Mouse (Mus musculus) frontal cortex, postnatal 25 days (tissue): ENCODE results near the gene Sun1.

Experiments
- DNase-seq, 2 experiments: peaks; one replicate each; pipeline ENCODE4 v3.0.0; 2022; ENCODE audit warnings: low spot score in 2 of 2

Gene Sun1

DNA sequence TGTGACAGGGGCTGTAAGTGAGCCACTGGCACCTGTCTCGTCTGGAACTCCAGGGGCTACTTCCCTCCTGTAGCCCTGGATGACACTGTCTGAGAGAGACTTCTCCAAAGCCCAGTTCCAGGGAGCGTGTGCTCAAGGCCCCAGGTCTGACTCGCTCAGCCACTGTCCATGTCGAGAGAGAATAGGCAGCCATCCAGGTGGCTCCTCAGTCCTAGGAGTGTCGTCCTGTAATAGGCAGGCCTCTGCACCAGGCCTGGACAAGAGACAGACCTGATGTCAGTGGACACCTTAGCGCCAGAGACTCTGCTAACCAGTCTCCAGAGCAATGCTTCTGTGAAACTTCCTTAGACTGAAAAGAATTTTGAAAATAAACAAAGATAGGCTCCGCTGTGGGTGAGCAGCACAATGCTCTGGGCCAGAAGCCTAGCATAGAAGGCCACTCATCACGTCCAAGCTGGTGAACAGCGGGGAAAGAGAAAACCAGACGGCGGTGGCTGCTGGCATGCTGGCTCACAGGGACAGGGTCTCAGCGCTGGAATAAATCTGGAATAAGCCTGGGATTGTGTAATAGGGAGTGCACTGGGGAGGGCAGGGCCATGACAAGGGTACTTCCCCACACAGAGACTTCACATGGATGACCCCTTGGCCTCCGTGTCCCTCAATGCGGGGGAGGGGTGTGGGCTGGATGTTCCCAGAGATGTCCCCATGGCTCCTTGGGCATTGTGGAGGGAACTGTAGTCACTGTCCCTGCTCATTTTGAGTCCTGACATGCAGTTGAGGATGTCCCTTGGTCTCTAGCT lies 85.9 kb downstream of the Sun1 start:
- no peak for DNase-seq

DNA sequence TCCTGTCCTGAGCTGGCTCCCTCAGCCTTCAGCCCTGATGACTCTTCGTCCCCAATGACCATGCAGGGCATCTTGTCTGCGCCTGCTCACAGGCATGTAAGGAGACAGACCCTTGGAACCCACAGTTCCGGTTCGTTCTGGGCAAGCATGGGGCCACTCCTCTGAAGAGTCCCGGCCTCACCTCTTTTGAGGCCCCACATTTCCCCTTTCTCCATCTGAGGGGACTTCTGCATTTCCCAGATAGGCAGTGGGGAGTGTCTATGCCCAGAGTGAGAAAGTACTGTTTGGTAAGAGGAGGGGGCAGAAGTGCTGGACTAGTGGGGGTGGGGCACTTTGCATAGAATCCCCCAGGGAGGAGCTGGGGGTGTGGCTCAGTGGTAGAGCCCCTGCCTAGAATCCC lies 86.7 kb downstream of the Sun1 start:
- no peak for DNase-seq

DNA sequence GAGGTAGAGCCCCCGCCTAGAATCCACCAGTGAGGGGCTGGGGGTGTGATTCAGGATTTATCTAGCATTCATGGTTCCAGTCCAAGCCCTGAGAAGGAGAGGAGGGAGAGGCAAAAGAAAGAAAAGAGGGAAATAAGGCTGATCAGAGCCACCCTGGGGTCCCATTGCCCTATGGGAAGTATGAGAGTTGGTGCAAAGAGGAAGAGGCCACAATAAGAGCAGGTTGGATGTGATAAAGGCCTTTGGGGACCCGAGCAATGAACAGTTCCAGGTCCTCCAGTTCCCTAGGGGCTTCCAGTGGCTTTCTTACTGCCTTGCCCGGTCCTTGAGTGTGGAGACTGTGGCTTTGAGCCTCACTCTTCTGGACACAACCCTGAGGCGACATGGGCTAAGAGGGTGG lies 87.3 kb downstream of the Sun1 start:
- no peak for DNase-seq

DNA sequence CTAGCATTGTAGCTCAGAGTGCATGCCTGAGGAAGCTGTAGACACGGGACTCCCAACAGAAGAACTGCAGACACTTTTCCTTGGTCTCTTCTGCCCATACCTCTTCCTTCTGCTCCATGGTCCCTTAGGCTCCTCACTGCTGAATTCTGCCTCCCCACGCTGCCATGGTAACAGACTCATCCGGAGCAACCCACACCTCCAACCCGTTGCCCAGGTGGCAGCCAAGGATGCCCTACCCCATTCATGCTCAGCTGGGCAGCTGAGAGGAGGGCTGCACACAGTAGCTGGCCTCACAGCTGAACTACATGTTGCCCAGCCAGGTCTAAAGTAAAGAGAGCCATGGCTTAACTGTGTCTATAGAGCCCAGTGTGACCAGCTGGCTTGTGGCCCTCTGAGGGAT lies 88.2 kb downstream of the Sun1 start:
- no peak for DNase-seq

DNA sequence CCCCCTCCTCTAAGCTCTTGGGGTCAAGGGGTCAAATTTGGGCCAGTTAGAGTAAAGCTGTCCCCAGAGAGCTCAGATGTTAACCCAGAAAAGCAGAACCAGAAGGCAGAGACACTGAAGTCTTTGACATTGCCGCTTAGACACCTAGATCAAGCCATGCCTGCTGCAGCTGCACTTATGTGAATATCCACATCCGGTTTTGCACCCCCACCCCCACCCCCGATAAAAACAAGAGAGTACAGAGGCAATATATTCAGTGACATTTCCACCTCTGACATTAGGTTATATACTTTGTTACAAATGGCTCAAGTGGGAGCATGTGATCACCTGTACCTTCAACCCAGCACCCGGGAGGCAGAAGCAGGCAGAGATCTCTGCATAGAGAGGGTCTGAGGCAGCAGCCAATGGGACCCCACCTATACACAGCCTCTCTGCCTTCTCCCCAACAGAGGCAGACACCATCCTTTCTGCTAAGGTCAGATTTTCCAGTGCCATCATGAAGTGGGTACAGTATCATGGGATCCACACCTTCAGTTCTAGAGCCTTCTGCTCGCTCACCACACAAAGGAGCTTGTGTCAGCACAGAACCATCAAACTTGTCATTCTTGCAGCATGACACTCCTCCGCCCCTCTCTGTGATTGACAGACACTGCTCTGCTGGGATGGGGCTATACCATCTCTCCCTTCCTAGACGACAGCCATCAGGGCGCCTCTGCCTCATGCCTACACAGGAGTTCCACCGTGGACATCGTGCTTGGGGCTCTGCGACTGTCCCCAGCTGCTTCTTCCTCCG lies 90.2 kb downstream of the Sun1 start:
- no peak for DNase-seq

DNA sequence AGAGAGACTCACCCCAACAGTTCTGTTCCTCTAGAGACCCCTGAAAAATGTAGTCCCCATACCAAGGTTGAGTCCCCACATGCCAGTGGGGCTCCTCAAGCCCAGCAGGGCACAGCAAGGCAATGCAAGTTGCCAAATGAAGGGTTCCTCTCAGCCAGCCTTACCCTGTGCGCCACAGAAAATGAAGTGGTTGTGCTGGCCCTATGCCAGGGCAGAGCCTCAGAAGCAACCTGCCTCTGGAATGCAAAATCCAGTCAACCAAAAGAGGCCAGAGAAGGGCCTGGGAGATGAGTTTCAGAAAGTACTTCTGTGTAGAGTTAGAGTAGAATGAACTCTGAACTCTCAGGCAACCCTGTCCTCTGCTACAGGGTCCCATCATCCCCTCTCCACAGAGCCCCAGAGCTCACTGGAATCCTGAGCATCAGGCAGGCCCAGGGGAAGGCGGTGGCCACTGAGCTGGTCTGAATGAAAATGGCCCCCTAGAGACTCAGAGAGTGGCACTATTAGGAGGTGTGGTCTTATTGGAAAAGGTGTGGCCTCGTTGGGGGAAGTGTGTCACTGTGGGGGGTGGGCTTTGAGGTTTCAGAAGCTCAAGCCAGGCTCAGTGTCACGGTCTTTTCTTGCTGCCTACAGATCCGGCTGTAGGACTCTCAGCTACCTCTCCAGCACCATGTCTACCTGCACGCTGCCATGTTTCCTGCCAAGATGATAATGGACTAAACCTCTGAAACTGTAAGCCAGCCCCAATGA lies 91.5 kb downstream of the Sun1 start:
- no peak for DNase-seq

DNA sequence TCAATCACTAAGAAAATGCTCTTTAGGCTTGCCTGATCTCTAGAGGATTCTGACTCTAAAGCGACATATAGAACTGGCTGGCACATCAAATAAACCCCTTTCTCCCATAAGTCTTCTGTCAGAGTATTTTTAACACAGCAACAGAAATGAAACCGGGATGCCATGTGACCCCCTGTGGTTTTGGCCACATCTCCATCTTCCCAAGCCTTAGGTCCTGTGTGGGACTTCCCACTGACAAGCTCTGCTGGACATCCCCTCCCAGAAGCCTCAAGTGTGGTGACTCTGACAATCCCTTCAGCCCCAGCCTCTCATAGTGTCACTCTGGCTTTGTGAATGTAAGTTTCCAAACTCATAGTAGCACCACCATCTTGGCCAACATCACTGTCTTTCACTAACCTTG lies 93.7 kb downstream of the Sun1 start:
- DNase-seq: no peak

DNA sequence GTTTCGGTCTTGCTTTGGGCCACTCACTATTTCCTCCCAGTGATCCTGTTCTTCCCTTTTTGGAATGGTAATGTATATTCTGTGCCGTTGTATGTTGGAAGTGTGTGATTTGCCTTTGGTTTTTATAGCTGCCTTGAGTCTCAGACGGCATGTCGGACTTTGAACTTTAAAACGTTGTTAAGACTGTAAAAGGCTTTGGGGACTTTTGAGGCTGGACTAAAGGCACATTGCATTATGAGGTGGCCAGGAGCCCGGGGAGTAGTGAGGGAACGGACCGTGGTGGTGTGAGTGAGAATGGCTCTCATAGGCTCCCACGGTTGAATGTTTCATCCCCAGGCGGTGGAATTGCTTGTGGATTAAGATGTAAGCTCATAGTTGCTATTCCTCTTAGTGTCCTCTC lies 96.7 kb downstream of the Sun1 start:
- no peak for DNase-seq

DNA sequence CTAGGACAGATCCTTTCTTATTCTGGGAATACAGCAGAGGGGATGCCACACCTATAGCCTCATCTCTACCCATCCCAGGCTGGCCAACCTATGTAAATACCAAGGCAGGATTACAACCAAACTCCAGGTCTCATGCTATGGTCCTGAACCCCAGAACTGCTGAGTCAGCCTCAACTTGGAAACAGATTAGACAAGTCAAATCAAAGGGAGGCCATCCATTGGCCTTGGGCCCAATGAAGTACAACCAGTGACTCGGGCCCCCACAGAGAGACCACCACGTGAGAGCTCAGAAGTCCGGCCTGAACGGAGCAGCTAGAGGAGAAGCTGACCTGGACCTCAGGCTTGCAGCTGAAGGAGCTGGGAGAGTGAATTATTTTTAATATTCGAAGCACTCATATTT lies 97.3 kb downstream of the Sun1 start:
- no peak for DNase-seq
